Mouse (Mus musculus): ENCODE measurements around the gene Tpm3-rs7. TPM values are rescaled to one million over a fixed set of nuclear protein-coding genes. Genes with fewer than 3 reads are reported as not detected.
"Not testable (repeated sequence)": the region's sequence is repeated elsewhere in the genome, so short reads cannot be mapped to it uniquely, and the experiment has no call there.

The Tpm3-rs7 gene
- 19.9 and 48.8 TPM in 2 replicates for polyA plus RNA-seq (2011; ENCODE audit: insufficient read depth, insufficient read length, low replicate concordance, missing spikeins)

- H3K4me1 ChIP-seq (ENCODE audit: control insufficient read depth, insufficient read depth, low read length); H3K4me3 ChIP-seq (replicated peaks; ENCODE audit: control insufficient read depth, low read depth, low read length); H3K27ac ChIP-seq (ENCODE audit: control insufficient read depth, insufficient read depth, low read depth, low read length, poor library complexity): not testable (repeated sequence)
- 87% methylated on average over 16 of the region's 16 CpGs for WGBS
Observed at GRCm38 (mm10) chr14:113314499-113314898, at the start of gene Tpm3-rs7. Gene Tpm3-rs7, plus strand, starts transcription at chr14:113314608.

- TF ChIP-seq POLR2A (IDR thresholded peaks at IDR 0.05; ENCODE audit: borderline replicate concordance, control insufficient read depth, low read depth, low read length) (no peak), CTCF (IDR thresholded peaks at IDR 0.05; ENCODE audit: control insufficient read depth, insufficient read depth, low read length) (no peak)
- H3K27ac ChIP-seq (ENCODE audit: control insufficient read depth, insufficient read depth, low read depth, low read length, poor library complexity), result no peak overlapping the region
- no peak overlapping the region for H3K4me3 ChIP-seq (replicated peaks; ENCODE audit: control insufficient read depth, low read depth, low read length)
- no peaks in the 10 kb centered on the region for H3K4me1 ChIP-seq (ENCODE audit: control insufficient read depth, insufficient read depth, low read length)
- 87% methylated on average over 1 of the region's 1 CpGs for WGBS
Observed at GRCm38 (mm10) chr14:113317023-113317422, 2.6 kb downstream of the Tpm3-rs7 start.

- Histone ChIP-seq H3K4me1 (ENCODE audit: control insufficient read depth, insufficient read depth, low read length) (no peaks in the 10 kb centered on the region), H3K27ac (ENCODE audit: control insufficient read depth, insufficient read depth, low read depth, low read length, poor library complexity) (no peak overlapping the region), H3K4me3 (replicated peaks; ENCODE audit: control insufficient read depth, low read depth, low read length) (no peak overlapping the region)
- 60% methylated on average over 1 of the region's 1 CpGs for WGBS
- TF ChIP-seq CTCF (IDR thresholded peaks at IDR 0.05; ENCODE audit: control insufficient read depth, insufficient read depth, low read length), result no peak
- no peak for TF ChIP-seq POLR2A (IDR thresholded peaks at IDR 0.05; ENCODE audit: borderline replicate concordance, control insufficient read depth, low read depth, low read length)
Observed at GRCm38 (mm10) chr14:113363361-113363760, 49.0 kb downstream of the Tpm3-rs7 start.

Data from bone marrow, adult 2 months (tissue).